Mouse (Mus musculus): ENCODE measurements around the gene Zfp777. TPM values are rescaled to one million over a fixed set of nuclear protein-coding genes. Genes with fewer than 3 reads are reported as not detected.

Zfp777 gene
- polyA plus RNA-seq, 1 experiment = 24.4 TPM

- no peak for DNase-seq (ENCODE audit: low read depth)
- TF ChIP-seq CTCF (IDR thresholded peaks at IDR 0.05; ENCODE audit: borderline replicate concordance, extremely low read depth, insufficient read depth, insufficient read length) (no peak), POLR2A (IDR thresholded peaks at IDR 0.05; ENCODE audit: borderline replicate concordance, extremely low read depth, insufficient read depth, insufficient read length, poor library complexity, severe bottlenecking) (no peak)
These were observed 23.7 kb downstream of the Zfp777 start for GRCm38 (mm10) chr6:48024994-48025345.

- peak; percentile 50 for DNase-seq (ENCODE audit: low read depth)
- TF ChIP-seq POLR2A (IDR thresholded peaks at IDR 0.05; ENCODE audit: borderline replicate concordance, extremely low read depth, insufficient read depth, insufficient read length, poor library complexity, severe bottlenecking) (no peak), CTCF (IDR thresholded peaks at IDR 0.05; ENCODE audit: borderline replicate concordance, extremely low read depth, insufficient read depth, insufficient read length) (no peak)
These were observed 24.2 kb downstream of the Zfp777 start for GRCm38 (mm10) chr6:48024330-48024993.

- no peak for TF ChIP-seq CTCF (IDR thresholded peaks at IDR 0.05; ENCODE audit: borderline replicate concordance, extremely low read depth, insufficient read depth, insufficient read length)
- TF ChIP-seq POLR2A (IDR thresholded peaks at IDR 0.05; ENCODE audit: borderline replicate concordance, extremely low read depth, insufficient read depth, insufficient read length, poor library complexity, severe bottlenecking) = no peak
- no peak for DNase-seq (ENCODE audit: low read depth)
These were observed 26.0 kb downstream of the Zfp777 start for GRCm38 (mm10) chr6:48022672-48023071.

- no peak for TF ChIP-seq POLR2A (IDR thresholded peaks at IDR 0.05; ENCODE audit: borderline replicate concordance, extremely low read depth, insufficient read depth, insufficient read length, poor library complexity, severe bottlenecking)
- TF ChIP-seq CTCF (IDR thresholded peaks at IDR 0.05; ENCODE audit: borderline replicate concordance, extremely low read depth, insufficient read depth, insufficient read length) = no peak
- no peak for DNase-seq (ENCODE audit: low read depth)
These were observed 27.0 kb downstream of the Zfp777 start for GRCm38 (mm10) chr6:48021678-48022077.

GRCm38 (mm10) chr6:48020006-48020405 is 28.7 kb downstream of the Zfp777 start:
- TF ChIP-seq POLR2A (IDR thresholded peaks at IDR 0.05; ENCODE audit: borderline replicate concordance, extremely low read depth, insufficient read depth, insufficient read length, poor library complexity, severe bottlenecking) = no peak
- no peak for TF ChIP-seq CTCF (IDR thresholded peaks at IDR 0.05; ENCODE audit: borderline replicate concordance, extremely low read depth, insufficient read depth, insufficient read length)
- peak; percentile 58 for DNase-seq (ENCODE audit: low read depth)

- DNase-seq (ENCODE audit: low read depth) = no peak
- TF ChIP-seq POLR2A (IDR thresholded peaks at IDR 0.05; ENCODE audit: borderline replicate concordance, extremely low read depth, insufficient read depth, insufficient read length, poor library complexity, severe bottlenecking) (no peak), CTCF (IDR thresholded peaks at IDR 0.05; ENCODE audit: borderline replicate concordance, extremely low read depth, insufficient read depth, insufficient read length) (no peak)
These were observed 31.9 kb downstream of the Zfp777 start for GRCm38 (mm10) chr6:48016841-48017240.

- TF ChIP-seq POLR2A (IDR thresholded peaks at IDR 0.05; ENCODE audit: borderline replicate concordance, extremely low read depth, insufficient read depth, insufficient read length, poor library complexity, severe bottlenecking) (no peak), CTCF (IDR thresholded peaks at IDR 0.05; ENCODE audit: borderline replicate concordance, extremely low read depth, insufficient read depth, insufficient read length) (peak; percentile 87)
- DNase-seq (ENCODE audit: low read depth) = peak; percentile 91
These were observed 32.6 kb downstream of the Zfp777 start for GRCm38 (mm10) chr6:48016090-48016521.

GRCm38 (mm10) chr6:48010727-48011126 is 38.0 kb downstream of the Zfp777 start:
- TF ChIP-seq CTCF (IDR thresholded peaks at IDR 0.05; ENCODE audit: borderline replicate concordance, extremely low read depth, insufficient read depth, insufficient read length) (no peak), POLR2A (IDR thresholded peaks at IDR 0.05; ENCODE audit: borderline replicate concordance, extremely low read depth, insufficient read depth, insufficient read length, poor library complexity, severe bottlenecking) (no peak)
- DNase-seq (ENCODE audit: low read depth) = peak; percentile 51

GRCm38 (mm10) chr6:47995661-47996060 is 53.0 kb downstream of the Zfp777 start:
- TF ChIP-seq CTCF (IDR thresholded peaks at IDR 0.05; ENCODE audit: borderline replicate concordance, extremely low read depth, insufficient read depth, insufficient read length) = no peak
- TF ChIP-seq POLR2A (IDR thresholded peaks at IDR 0.05; ENCODE audit: borderline replicate concordance, extremely low read depth, insufficient read depth, insufficient read length, poor library complexity, severe bottlenecking) = no peak
- DNase-seq (ENCODE audit: low read depth) = no peak

GRCm38 (mm10) chr6:47983936-47984335 is 64.8 kb downstream of the Zfp777 start:
- peak; percentile 2 for DNase-seq (ENCODE audit: low read depth)

GRCm38 (mm10) chr6:47978897-47979368 is 69.8 kb downstream of the Zfp777 start:
- TF ChIP-seq CTCF (IDR thresholded peaks at IDR 0.05; ENCODE audit: borderline replicate concordance, extremely low read depth, insufficient read depth, insufficient read length) (peak; percentile 18; the same call in 1 of the 2 replicates), POLR2A (IDR thresholded peaks at IDR 0.05; ENCODE audit: borderline replicate concordance, extremely low read depth, insufficient read depth, insufficient read length, poor library complexity, severe bottlenecking) (no peak)
- peak; percentile 64 for DNase-seq (ENCODE audit: low read depth)

More at GRCm38 (mm10) chr6:47983936-47984335, 64.8 kb downstream of the Zfp777 start:
- no peak for TF ChIP-seq POLR2A (IDR thresholded peaks at IDR 0.05; ENCODE audit: borderline replicate concordance, extremely low read depth, insufficient read depth, insufficient read length, poor library complexity, severe bottlenecking)

- TF ChIP-seq CTCF (IDR thresholded peaks at IDR 0.05; ENCODE audit: borderline replicate concordance, extremely low read depth, insufficient read depth, insufficient read length) = peak; percentile 7; the same call in 1 of the 2 replicates
- no peak for TF ChIP-seq POLR2A (IDR thresholded peaks at IDR 0.05; ENCODE audit: borderline replicate concordance, extremely low read depth, insufficient read depth, insufficient read length, poor library complexity, severe bottlenecking)
- no peak for DNase-seq (ENCODE audit: low read depth)
These were observed 74.1 kb downstream of the Zfp777 start for GRCm38 (mm10) chr6:47974599-47974998.

Other genes with a start within 250 kb of the Zfp777 start
- gene Pdia4, start 235.5 kb downstream of the Zfp777 start, polyA plus RNA-seq (2012; rRNA removed) = 52.6 and 75.7 TPM in 2 replicates
- gene Zfp786, start 218.0 kb downstream of the Zfp777 start, polyA plus RNA-seq (2012; rRNA removed) = 5.2 and 8.8 TPM in 2 replicates
- gene Zfp398, start 213.2 kb downstream of the Zfp777 start, polyA plus RNA-seq (2012; rRNA removed) = 17.4 and 22.2 TPM in 2 replicates
- 26.1 and 29.8 TPM in 2 replicates for gene Zfp282, start 171.7 kb downstream of the Zfp777 start, polyA plus RNA-seq (2012; rRNA removed)
- 19.8 and 22.3 TPM in 2 replicates for gene Zfp212, start 128.4 kb downstream of the Zfp777 start, polyA plus RNA-seq (2012; rRNA removed)
- 26.3 and 34.0 TPM in 2 replicates for gene Zfp956, start 95.5 kb downstream of the Zfp777 start, polyA plus RNA-seq (2012; rRNA removed)
- 38.8 and 40.9 TPM in 2 replicates for gene Zfp746, start 37.7 kb upstream of the Zfp777 start, polyA plus RNA-seq (2012; rRNA removed)

Measured in brain, embryonic 14.5 days (tissue).